Mouse (Mus musculus) E14TG2a.4 (cell line): ENCODE measurements at regions not wholly inside any gene's neighbourhood (a gene's known extent, or its start where the extent isn't known, plus 50 kb on each side); places are given as distances from the start of the nearest gene placed in this dataset.

ENCODE experiments used
- H3K27me3 ChIP-seq: 2 replicates; pipeline ENCODE4 v1.6.1; 2014; ENCODE audit warnings: low read length, control low read depth; ENCODE audit not compliant: insufficient read depth
- H3K36me3 ChIP-seq: 2 replicates; pipeline ENCODE4 v1.6.1; 2014; ENCODE audit warnings: low read length, control low read depth; ENCODE audit not compliant: insufficient read depth
- H3K4me1 ChIP-seq: replicated peaks from 2 replicates; pipeline ENCODE4 v1.6.1; 2014; ENCODE audit warnings: low read depth, low read length, control low read depth
- H3K4me3 ChIP-seq: replicated peaks from 2 replicates; pipeline ENCODE4 v1.5.1; 2014; ENCODE audit warnings: mild to moderate bottlenecking, low read length
- H3K9me3 ChIP-seq: 2 replicates; pipeline ENCODE4 v1.6.1; 2014; ENCODE audit warnings: low read length, control low read depth
- CTCF ChIP-seq: conservative IDR thresholded peaks from 2 replicates; pipeline ENCODE4 v1.5.1; 2014; ENCODE audit warnings: low read length
- NANOG ChIP-seq: IDR thresholded peaks from 2 replicates; pipeline ENCODE4 v1.6.1; 2014; ENCODE audit warnings: borderline replicate concordance, low read length, mixed read lengths
- POU5F1 ChIP-seq: IDR thresholded peaks from 2 replicates; pipeline ENCODE4 v1.6.1; 2014; ENCODE audit warnings: low read length, borderline replicate concordance

GRCm38 (mm10) chr10:34995011-34995410, 511.8 kb downstream of the Frk start:
- peaks cover 42% of the 10 kb centered on the region for H3K9me3 ChIP-seq

GRCm38 (mm10) chr10:35013430-35013829, 530.2 kb downstream of the Frk start:
- Histone ChIP-seq H3K27me3 (no peaks in the 10 kb centered on the region), H3K4me1 (peaks cover 12% of the 10 kb centered on the region; the same call in 1 of the 2 replicates), H3K9me3 (peaks cover 24% of the 10 kb centered on the region), H3K4me3 (no peak overlapping the region), H3K36me3 (peaks cover 10% of the 10 kb centered on the region; the same call in 1 of the 2 replicates)
- no peak for TF ChIP-seq POU5F1
- no peak for TF ChIP-seq CTCF
- no peak for TF ChIP-seq NANOG

More at GRCm38 (mm10) chr10:34995011-34995410, 511.8 kb downstream of the Frk start:
- no peak overlapping the region for H3K4me3 ChIP-seq
- TF ChIP-seq NANOG (no peak; the same call in 1 of the 2 replicates), POU5F1 (no peak), CTCF (no peak)
- H3K4me1 ChIP-seq = no peaks in the 10 kb centered on the region
- no peaks in the 10 kb centered on the region for H3K27me3 ChIP-seq
- H3K36me3 ChIP-seq = no peaks in the 10 kb centered on the region

GRCm38 (mm10) chr10:35016416-35016815, 533.2 kb downstream of the Frk start:
- Histone ChIP-seq H3K36me3 (peaks cover 10% of the 10 kb centered on the region; the same call in 1 of the 2 replicates), H3K9me3 (peaks cover 47% of the 10 kb centered on the region), H3K27me3 (no peaks in the 10 kb centered on the region), H3K4me1 (peaks cover 12% of the 10 kb centered on the region; the same call in 1 of the 2 replicates), H3K4me3 (no peak overlapping the region)
- TF ChIP-seq POU5F1 = no peak
- TF ChIP-seq NANOG = no peak
- no peak for TF ChIP-seq CTCF

- Histone ChIP-seq H3K36me3 (no peaks in the 10 kb centered on the region), H3K9me3 (no peaks in the 10 kb centered on the region), H3K4me3 (no peak overlapping the region), H3K4me1 (peaks cover 8% of the 10 kb centered on the region), H3K27me3 (no peaks in the 10 kb centered on the region)
- TF ChIP-seq POU5F1 = no peak
- TF ChIP-seq CTCF = no peak
- peak; percentile 39; the same call in 1 of the 2 replicates for TF ChIP-seq NANOG
These were observed 574.1 kb downstream of the Frk start for GRCm38 (mm10) chr10:35057282-35057681.
